Mouse (Mus musculus): Measurements from ENCODE around the gene Kmt2a.
"Not testable (repeated sequence)": the region's sequence is repeated elsewhere in the genome, so short reads cannot be mapped to it uniquely, and the experiment has no call there.

The Kmt2a gene

GRCm38 (mm10) chr9:44819920-44820827 is 60.9 kb downstream of the Kmt2a start:
- DNase-seq (ENCODE audit: low read depth, low spot score) = no peak

GRCm38 (mm10) chr9:44817522-44817921 is 63.6 kb downstream of the Kmt2a start:
- DNase-seq (ENCODE audit: low read depth, low spot score) = no peak

GRCm38 (mm10) chr9:44814179-44814578 is 66.9 kb downstream of the Kmt2a start:
- DNase-seq (ENCODE audit: low read depth, low spot score) = no peak

- no peak for DNase-seq (ENCODE audit: low read depth, low spot score)
Measured at GRCm38 (mm10) chr9:44810316-44810715, 70.8 kb downstream of the Kmt2a start.

GRCm38 (mm10) chr9:44807778-44808177 is 73.3 kb downstream of the Kmt2a start:
- DNase-seq (ENCODE audit: low read depth, low spot score) = no peak

GRCm38 (mm10) chr9:44807141-44807540 is 74.0 kb downstream of the Kmt2a start:
- DNase-seq (ENCODE audit: low read depth, low spot score) = no peak

GRCm38 (mm10) chr9:44805536-44805935 is 75.6 kb downstream of the Kmt2a start:
- no peak for DNase-seq (ENCODE audit: low read depth, low spot score)

- no peak for DNase-seq (ENCODE audit: low read depth, low spot score)
Measured at GRCm38 (mm10) chr9:44804678-44805077, 76.4 kb downstream of the Kmt2a start.

- no peak for DNase-seq (ENCODE audit: low read depth, low spot score)
Measured at GRCm38 (mm10) chr9:44802808-44803450, 78.2 kb downstream of the Kmt2a start, which contains the start of gene Ttc36. Gene Ttc36, minus strand, starts transcription at chr9:44803072.

- DNase-seq (ENCODE audit: low read depth, low spot score) = no peak
Measured at GRCm38 (mm10) chr9:44801669-44802068, 79.4 kb downstream of the Kmt2a start.

GRCm38 (mm10) chr9:44799958-44800324 is 81.2 kb downstream of the Kmt2a start:
- no peak for DNase-seq (ENCODE audit: low read depth, low spot score)

- DNase-seq (ENCODE audit: low read depth, low spot score) = peak; percentile 86
Measured at GRCm38 (mm10) chr9:44799102-44799957, 81.8 kb downstream of the Kmt2a start, which contains the start of gene Tmem25. Gene Tmem25, minus strand, starts transcription at chr9:44799307.

- no peak for DNase-seq (ENCODE audit: low read depth, low spot score)
Measured at GRCm38 (mm10) chr9:44798298-44798697, 82.8 kb downstream of the Kmt2a start.

- no peak for DNase-seq (ENCODE audit: low read depth, low spot score)
Measured at GRCm38 (mm10) chr9:44792842-44793241, 88.3 kb downstream of the Kmt2a start.

GRCm38 (mm10) chr9:44772750-44773651 is 108.1 kb downstream of the Kmt2a start:
- peak; percentile 98 for DNase-seq (ENCODE audit: low read depth, low spot score)

- no peak for DNase-seq (ENCODE audit: low read depth, low spot score)
Measured at GRCm38 (mm10) chr9:44772392-44772749, 108.7 kb downstream of the Kmt2a start.

- peak; percentile 43 for DNase-seq (ENCODE audit: low read depth, low spot score)
Measured at GRCm38 (mm10) chr9:44771376-44771775, 109.7 kb downstream of the Kmt2a start.

GRCm38 (mm10) chr9:44768029-44768394 is 113.1 kb downstream of the Kmt2a start:
- DNase-seq (ENCODE audit: low read depth, low spot score) = not testable (repeated sequence)

- DNase-seq (ENCODE audit: low read depth, low spot score) = peak; percentile 93
Measured at GRCm38 (mm10) chr9:44767101-44768028, 113.7 kb downstream of the Kmt2a start, which contains the start of the genes Arcn1 and Ift46. Gene Arcn1, minus strand, starts transcription at chr9:44767845. Gene Ift46, plus strand, starts transcription at chr9:44767908.

GRCm38 (mm10) chr9:44760873-44761272 is 120.2 kb downstream of the Kmt2a start:
- DNase-seq (ENCODE audit: low read depth, low spot score) = no peak

Measured in ZHBTc4 (cell line).